26 mouse cellular contexts compared by ENCODE assay signal in genomic region chr2:52333535-52333934, GRCm38 (mm10). TPM values are rescaled to one million over a fixed set of nuclear protein-coding genes. Genes with fewer than 3 reads are reported as not detected.
DNase-seq lines count a peak whose midpoint lies in the region; ATAC-seq and TF ChIP-seq lines count a peak whose summit lies in the region.
"Had no signal": no experiment of that assay in that cellular context is flagged by ENCODE, and none has a peak within 500 bp of the region (broad histone marks: within the 10 kb centered on the region; RNA-seq: fewer than 3 reads in every experiment).

No protein-coding gene starts in this region.

- H3K36me3 ChIP-seq in lung, postnatal 0 days (ENCODE audit: insufficient read depth, low read length): no peaks in the 10 kb centered on the region
- H3K36me3 ChIP-seq: forebrain, embryonic 10.5 days; heart, embryonic 10.5 days; heart, embryonic 13.5 days; hindbrain, embryonic 12.5 days; hindbrain, embryonic 15.5 days; intestine, embryonic 15.5 days had no signal

- ATAC-seq in lung, postnatal 0 days: 0 out of 2 replicates have a peak, but pooled peaks have one; percentile 16
- ATAC-seq in granulocyte monocyte progenitor cell, adult 5-6 weeks (replicated peaks; ENCODE audit: poor library complexity, severe bottlenecking): no peak
- ATAC-seq: CD4-positive, CD25-positive, alpha-beta regulatory T cell, adult 4 months; forebrain, embryonic 14.5 days; intestine, embryonic 15.5 days had no signal

- no peak overlapping the region for H3K4me3 ChIP-seq in lung, postnatal 0 days (ENCODE audit: low read depth, low read length)
- H3K4me3 ChIP-seq: forebrain, embryonic 10.5 days; heart, adult 2 months; heart, embryonic 10.5 days; heart, embryonic 13.5 days; hindbrain, embryonic 12.5 days; hindbrain, embryonic 15.5 days; intestine, embryonic 15.5 days had no signal

- no peaks in the 10 kb centered on the region for H3K9me3 ChIP-seq in lung, postnatal 0 days (ENCODE audit: low read length)
- H3K9me3 ChIP-seq: forebrain, embryonic 10.5 days; heart, embryonic 10.5 days; heart, embryonic 13.5 days; hindbrain, embryonic 12.5 days; hindbrain, embryonic 15.5 days; intestine, embryonic 15.5 days had no signal

- H3K27ac ChIP-seq in lung, postnatal 0 days (ENCODE audit: low read length): no peak overlapping the region
- H3K27ac ChIP-seq: forebrain, embryonic 10.5 days; heart, adult 2 months; heart, embryonic 13.5 days; hindbrain, embryonic 12.5 days; hindbrain, embryonic 15.5 days; intestine, embryonic 15.5 days had no signal

- H3K4me1 ChIP-seq in lung, postnatal 0 days (ENCODE audit: insufficient read depth, low read depth, low read length): no peaks in the 10 kb centered on the region
- H3K4me1 ChIP-seq: forebrain, embryonic 10.5 days; hindbrain, embryonic 12.5 days; hindbrain, embryonic 15.5 days; intestine, embryonic 15.5 days had no signal

- H3K4me2 ChIP-seq in lung, postnatal 0 days (replicated peaks; ENCODE audit: low read depth, low read length): no peak overlapping the region
- H3K4me2 ChIP-seq: heart, embryonic 13.5 days; hindbrain, embryonic 12.5 days; hindbrain, embryonic 15.5 days; intestine, embryonic 15.5 days had no signal

- 0 out of 2 replicates have a peak, but pooled peaks have one; percentile 17 for TF ChIP-seq EP300 in lung, postnatal 0 days (IDR thresholded peaks at IDR 0.05)

- no peak for DNase-seq in lung, postnatal 0 days (ENCODE audit: low spot score)
- no peak for DNase-seq in lung, adult 18-20 months
- peak; percentile 19 for DNase-seq in MEL-GATA-1-ER (ENCODE audit: extremely low read depth, low read depth)
- peak; percentile 45 for DNase-seq in induced T-regulatory cell, adult 2 months (ENCODE audit: low read depth)
- no peak for DNase-seq in spleen, adult 18-20 months
- DNase-seq in frontal cortex, postnatal 25 days (ENCODE audit: low spot score in 2 of 2): no peak
- DNase-seq: adrenal gland, adult 2 months; adrenal gland, postnatal 14 days; cerebellum, adult 11 months; cerebellum, adult 2 months; cerebellum, adult 9-11 months; cerebellum, postnatal 36 days; gastrocnemius, postnatal 25 days; heart, adult 2 months; heart, postnatal 14 days; heart, postnatal 4 days; kidney, adult 11 months had no signal

- 16% methylated on average over 2 of the region's 2 CpGs for WGBS in lung, postnatal 0 days

- no peak overlapping the region for H3K9ac ChIP-seq in lung, postnatal 0 days (replicated peaks; ENCODE audit: low read depth)
- H3K9ac ChIP-seq: heart, embryonic 13.5 days; hindbrain, embryonic 12.5 days; hindbrain, embryonic 15.5 days; intestine, embryonic 15.5 days had no signal

- no peak for TF ChIP-seq CTCF in lung, postnatal 0 days (IDR thresholded peaks at IDR 0.05)

- H3K27me3 ChIP-seq in lung, postnatal 0 days (replicated peaks; ENCODE audit: insufficient read depth, low read length): no peaks in the 10 kb centered on the region
- H3K27me3 ChIP-seq: heart, embryonic 13.5 days; hindbrain, embryonic 12.5 days; hindbrain, embryonic 15.5 days; intestine, embryonic 15.5 days had no signal

RNA-seq across cellular contexts. Expression of gene Neb, which starts 44.7 kb away (rescaled TPM):
- 1.8 and 2.3 TPM in 2 replicates for polyA plus RNA-seq in lung, postnatal 0 days (2015; fragmentation: Nextera tagmentation; extraction: Ambion mirVana)
- not detected in 2 replicates for total RNA-seq in granulocyte monocyte progenitor cell, adult 5-6 weeks (2014; fragmentation: Nextera tagmentation)
- 0.09 and 0.10 TPM in 2 replicates for total RNA-seq in granulocyte monocyte progenitor cell, adult 5-6 weeks (2017)

Comparison
In these comparisons a context has a peak if more than half of its experiments do, and no peak if none do; other contexts are left out.
1. DNase-seq: peak in MEL-GATA-1-ER (single experiment) and induced T-regulatory cell, adult 2 months (single experiment); none in lung, postnatal 0 days (single experiment), lung, adult 18-20 months (0 of 2), spleen, adult 18-20 months (0 of 2) and frontal cortex, postnatal 25 days (0 of 2).